Mouse (Mus musculus): ENCODE measurements around the gene Gm8773.
A peak's percentile ranks its signal among the peaks of the same experiment; 100 is the strongest.

Gene Gm8773

GRCm38 (mm10) chr5:5573749-5574317 is at the start of gene Gm8773:
Gm8773 (plus strand) TSS chr5:5573799.
- peak; percentile 52 for DNase-seq (ENCODE audit: low read depth, low spot score)

- DNase-seq (ENCODE audit: low read depth, low spot score), result no peak
These were observed 39.8 kb upstream of the Gm8773 start for GRCm38 (mm10) chr5:5533656-5534420.

- DNase-seq (ENCODE audit: low read depth, low spot score), result no peak
These were observed 37.5 kb upstream of the Gm8773 start for GRCm38 (mm10) chr5:5536131-5536530.

- DNase-seq (ENCODE audit: low read depth, low spot score), result peak; percentile 29
These were observed 33.8 kb upstream of the Gm8773 start for GRCm38 (mm10) chr5:5539771-5540170.

DNA sequence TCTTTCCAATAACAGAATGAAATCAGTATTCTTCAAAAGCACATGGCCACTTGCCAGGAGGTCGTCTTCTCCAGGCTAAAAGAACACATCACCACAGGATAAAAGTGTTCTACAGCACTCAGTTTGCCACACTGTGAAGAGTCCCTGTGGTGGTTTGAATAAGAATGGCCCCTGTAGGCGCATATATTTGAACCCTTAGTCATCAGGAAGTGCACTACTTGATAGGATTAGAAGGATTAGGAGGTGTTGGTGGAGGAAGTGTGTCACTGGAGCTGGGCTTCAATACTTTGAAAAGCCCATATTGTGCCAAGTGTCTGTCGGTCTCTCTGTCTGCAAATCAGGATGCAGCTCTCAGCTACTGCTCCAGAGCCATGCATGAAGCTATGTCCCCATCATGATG is 33.2 kb upstream of the Gm8773 start:
- DNase-seq (ENCODE audit: low read depth, low spot score), result peak; percentile 69

DNA sequence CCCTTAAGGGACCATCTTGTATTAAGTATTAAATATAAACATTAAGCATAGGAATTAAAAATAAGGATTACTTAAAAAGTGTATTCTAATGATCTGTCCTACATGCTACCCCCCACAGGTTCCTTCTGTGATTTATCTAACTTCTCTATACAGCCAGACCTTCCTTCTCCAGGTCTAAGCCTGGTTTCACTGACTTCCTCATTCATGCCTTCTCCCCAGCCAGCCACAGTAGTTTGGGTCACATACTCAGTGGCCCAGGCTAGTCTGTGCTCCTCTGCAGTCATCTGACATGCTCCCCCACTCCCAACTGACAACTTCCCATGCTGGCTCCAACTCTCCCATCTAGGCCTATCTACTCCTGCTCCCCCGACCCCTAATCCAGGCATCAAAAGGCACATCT is 22.5 kb upstream of the Gm8773 start:
- DNase-seq (ENCODE audit: low read depth, low spot score), result no peak

DNA sequence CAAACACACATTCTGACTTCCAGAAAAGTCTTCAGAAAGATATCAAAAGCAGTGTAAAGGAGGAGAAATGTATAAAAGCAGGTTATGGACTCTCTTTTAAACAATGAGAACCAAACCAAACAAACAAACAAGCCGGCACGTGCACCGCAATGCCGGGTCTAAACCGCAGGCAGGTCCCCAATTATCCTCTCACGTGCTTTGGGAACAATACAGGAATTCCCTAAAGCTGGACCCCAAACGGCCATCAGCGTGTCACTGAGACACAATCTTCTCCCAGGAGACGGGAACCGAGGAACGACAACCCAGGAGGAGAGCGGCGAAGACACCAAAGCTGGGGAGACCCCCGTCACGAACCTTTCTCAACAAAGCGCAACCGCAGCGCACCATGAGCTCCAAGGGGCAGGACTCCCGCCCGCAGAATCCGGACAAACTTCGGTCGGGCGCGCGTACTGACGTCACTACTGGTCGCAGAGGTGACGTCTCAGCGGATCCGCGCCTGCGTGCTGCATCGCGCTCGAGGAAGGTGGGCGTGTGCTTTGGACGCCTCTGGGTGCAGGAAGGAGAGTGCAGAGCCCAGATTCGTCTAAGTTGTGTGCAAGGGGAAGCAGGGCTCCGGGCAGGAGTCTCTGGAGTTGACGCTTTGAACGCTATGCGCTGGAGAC is 14.4 kb upstream of the Gm8773 start, which contains the start of gene Gtpbp10:
Gtpbp10 (minus strand) TSS at position 460 of the 662 bp plus-strand sequence.
- peak; percentile 89 for DNase-seq (ENCODE audit: low read depth, low spot score)

- DNase-seq (ENCODE audit: low read depth, low spot score), result no peak
These were observed 13.8 kb upstream of the Gm8773 start for GRCm38 (mm10) chr5:5559798-5560197.

- DNase-seq (ENCODE audit: low read depth, low spot score), result peak; percentile 59
These were observed 12.4 kb upstream of the Gm8773 start for GRCm38 (mm10) chr5:5561041-5561706.

DNA sequence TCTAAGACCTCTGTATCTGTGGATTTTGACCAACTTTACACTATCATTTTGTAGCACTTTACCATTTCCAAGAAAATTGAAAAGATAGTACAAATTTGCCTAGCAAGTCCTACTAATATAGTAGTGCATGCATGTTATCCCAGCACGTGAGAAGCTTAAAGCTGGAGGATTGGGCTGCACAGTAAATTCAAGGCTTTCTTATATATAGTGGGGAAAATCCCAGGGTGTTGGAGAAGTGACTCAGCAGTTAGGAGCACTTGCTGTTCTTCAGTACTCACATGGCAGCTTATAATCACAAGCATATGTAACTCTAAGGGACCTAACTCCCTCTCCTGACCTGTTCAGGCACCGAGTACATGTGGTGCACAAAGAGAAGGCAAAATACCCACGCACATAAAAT is 11.2 kb upstream of the Gm8773 start:
- DNase-seq (ENCODE audit: low read depth, low spot score), result peak; percentile 81

GRCm38 (mm10) chr5:5587686-5588085 is 14.1 kb downstream of the Gm8773 start:
- no peak for DNase-seq (ENCODE audit: low read depth, low spot score)

DNA sequence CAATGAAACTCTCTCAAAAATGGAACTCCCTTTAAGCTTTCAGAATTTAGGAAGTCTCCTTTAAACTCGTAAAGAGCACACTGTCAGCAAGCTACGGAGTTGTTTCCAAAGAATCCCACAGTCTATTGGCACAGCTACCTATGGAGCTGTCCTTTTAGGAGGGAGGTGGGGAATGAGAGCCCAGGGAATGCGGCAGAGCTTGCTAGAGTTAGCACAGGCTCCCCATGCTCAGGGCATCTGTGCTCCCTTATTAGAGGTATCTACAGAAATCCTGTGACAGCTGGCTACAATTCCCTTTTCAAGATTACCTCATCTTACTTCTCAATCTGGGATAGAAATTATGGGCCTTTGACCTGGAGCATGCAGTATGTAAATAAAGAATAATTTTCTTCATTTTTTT is 36.9 kb downstream of the Gm8773 start:
- no peak for DNase-seq (ENCODE audit: low read depth, low spot score)

GRCm38 (mm10) chr5:5618329-5618728 is 44.7 kb downstream of the Gm8773 start:
- DNase-seq (ENCODE audit: low read depth, low spot score), result peak; percentile 71

DNA sequence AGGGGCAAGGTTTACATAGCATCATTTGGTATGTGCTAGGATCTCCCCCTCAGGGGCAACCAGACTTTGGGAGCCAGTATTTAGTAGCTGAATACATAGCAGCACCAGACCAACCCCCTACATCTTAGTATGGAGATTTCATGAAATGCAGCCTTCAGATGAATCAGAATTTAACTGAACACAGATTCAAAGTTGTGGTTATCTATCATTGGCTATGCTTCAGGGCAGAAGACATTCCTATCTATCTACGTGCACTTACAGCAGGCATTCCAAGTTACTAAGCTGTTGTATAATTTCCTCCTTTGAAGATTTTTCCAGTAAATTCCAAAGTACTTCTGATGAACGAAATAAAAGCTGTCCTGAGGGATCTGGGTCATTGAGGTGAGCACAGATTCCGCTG is 51.9 kb downstream of the Gm8773 start:
- DNase-seq (ENCODE audit: low read depth, low spot score), result peak; percentile 96
